Mouse (Mus musculus) right cerebral cortex, adult 2 months (tissue): ENCODE results near the gene Cd24a.

Source experiments
- DNase-seq, 2 experiments: peaks; one replicate each; pipeline ENCODE4 v3.0.0; 2021 to 2022; ENCODE audit warnings: low spot score in 2 of 2

Cd24a gene

DNA sequence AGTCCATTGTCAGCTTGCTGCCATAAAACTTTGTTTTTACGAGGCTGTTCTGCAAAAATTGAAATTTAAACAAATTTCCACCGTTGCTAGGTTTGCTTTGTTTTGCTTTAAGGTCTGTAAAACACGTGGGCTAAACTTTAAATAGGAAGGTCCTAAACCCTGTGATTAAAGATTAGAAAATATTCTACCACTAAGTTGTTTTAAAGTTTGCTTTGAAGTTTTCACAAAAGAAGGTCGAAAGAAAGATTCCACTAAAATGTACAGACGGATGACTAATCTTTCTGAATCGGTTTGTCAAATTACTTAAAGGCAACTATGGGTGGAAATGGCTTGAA, at the start of gene Cd24a:
Gene Cd24a, plus strand, starts transcription at position 288 of the 335 bp plus-strand sequence.
- no peak for DNase-seq

DNA sequence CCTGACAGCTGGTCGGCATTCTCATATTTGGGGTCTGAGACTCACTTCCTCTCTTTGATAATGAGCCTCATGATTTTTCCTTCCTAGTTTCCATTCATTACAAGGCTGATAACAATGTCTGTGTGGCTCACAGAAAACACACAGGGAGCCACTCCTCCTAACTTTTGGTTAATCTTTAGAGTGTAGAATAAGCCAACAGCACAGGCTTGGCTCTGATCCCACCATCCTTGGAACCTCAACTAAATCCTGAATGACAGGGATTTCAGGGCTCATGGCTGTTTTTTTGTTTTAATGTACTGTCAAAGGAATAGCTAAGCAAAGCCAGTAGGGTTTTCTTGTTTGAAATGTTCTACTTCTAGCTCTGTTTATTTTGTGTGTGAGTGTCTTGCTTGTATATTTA, 43.7 kb upstream of the Cd24a start:
- DNase-seq, result no peak

DNA sequence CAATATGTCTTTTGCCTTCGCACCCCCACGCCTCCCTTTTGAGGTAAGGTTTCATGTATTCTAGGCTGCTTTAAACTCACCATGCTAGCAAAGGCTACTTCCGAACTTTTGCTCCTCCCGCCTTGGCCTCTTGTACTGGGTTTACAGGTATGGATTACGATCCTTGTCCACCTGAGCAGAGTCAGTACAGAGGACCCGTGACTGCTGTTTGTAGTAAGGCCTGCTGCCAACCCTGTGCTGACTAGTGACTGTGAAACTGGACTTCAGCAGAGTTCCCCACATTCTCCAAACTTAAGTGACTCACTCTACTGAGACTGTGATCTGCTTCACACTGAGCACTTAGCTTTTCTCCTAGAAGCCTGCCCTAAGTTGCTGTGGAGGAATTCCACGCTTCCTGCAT, 40.4 kb upstream of the Cd24a start:
- DNase-seq, result no peak

DNA sequence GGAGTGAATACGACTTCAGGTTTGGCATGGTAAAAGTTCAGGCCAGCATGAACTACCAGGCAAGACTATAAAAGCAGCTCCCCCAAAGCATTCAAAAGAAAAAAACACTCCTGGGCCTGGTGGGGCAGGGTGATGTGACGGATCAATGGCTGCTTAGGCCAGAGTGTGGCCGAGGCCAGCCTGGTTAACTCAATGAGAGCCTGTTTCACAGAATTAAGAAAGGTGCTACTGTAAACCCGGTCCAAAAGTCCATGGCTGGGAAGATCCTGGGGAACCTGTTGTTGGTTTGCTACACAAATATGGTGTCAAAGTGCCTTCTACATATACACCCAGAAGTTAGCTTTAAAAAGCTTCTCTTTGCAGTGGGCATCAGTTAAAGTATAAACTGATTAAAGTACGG, 39.3 kb upstream of the Cd24a start:
- no peak for DNase-seq

DNA sequence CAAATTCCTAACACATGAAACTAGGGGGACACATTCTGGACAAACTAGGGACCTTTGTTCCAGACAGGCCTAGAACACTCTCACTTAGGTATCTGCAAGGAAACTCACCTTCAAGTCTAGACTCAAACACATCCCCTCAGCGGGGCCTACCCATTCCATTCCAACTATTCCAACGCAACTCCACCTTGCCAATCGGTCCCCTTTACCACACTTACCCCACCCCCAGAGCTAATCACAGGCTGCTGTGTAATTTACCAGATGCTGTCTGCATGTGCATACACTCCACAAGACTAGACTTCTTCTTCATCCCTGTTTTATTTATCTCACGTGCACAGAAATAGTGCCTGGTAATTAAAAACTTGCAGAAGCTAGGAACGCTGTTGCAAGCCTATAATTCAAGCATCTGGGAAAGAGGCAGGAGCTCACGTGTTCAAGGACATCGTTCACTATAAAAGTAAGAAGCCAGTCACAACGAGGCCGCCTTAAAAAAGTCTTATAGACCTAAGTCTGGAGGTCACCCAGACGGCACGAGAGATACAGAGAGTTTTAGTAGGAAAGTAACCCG, 38.3 kb upstream of the Cd24a start:
- DNase-seq, result no peak

DNA sequence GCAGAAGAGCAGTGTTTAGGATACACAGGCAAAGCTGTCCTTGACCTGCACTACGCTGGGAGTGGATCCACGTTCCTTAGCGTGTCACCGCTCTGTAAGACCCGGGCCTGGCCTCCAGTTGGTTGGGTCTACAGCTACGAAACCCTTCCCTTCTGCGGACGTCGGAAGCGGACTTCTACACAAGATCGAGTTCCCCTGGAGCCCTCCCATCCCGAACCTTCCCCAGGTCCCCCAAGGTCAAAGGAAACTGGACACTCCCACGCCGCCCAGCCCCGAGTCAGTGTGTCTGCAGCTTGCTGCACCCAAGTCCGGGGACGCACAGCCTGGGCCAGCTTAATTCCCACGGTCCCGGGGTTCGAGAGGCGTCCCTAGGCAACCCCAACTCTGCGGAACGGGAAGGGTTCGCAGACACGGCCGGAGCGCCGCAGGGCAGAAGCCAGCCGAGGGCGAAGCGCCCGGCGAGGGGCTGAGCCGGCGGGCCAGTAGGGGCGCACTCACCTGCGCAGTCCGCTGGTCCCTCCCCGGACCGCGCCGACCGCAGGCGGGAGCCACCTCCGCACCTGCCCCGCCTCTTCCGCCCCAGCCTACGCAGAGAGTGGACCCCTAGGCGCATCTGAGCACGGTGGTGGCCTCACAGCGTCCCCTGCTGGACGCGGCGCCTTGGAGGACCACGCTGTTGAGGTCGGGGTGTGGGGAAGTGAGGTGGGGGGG, 37.5 kb upstream of the Cd24a start, which contains the start of gene 1700021F05Rik:
Gene 1700021F05Rik, minus strand, starts transcription at position 553 of the 711 bp plus-strand sequence.
- DNase-seq, result peak; percentile 93 to 95

DNA sequence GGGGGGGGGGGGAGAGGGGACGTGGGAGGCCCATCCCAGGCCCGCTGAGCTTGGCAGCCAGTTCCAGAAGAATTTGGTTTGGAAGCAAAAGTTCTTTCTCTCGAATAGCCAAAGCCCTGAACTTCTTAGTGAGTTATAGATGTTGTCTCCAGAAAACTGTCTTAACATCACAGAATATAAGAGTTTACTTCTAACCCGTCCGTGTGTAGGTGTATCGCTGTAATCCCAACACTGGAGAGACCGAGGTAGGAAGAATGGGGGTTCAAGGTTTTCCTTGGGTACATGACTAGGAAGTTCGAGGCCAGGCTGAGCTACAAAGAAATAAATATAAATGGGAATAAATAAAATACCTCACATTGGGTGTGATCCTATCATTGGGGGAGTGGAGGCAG, 36.9 kb upstream of the Cd24a start:
- no peak for DNase-seq

DNA sequence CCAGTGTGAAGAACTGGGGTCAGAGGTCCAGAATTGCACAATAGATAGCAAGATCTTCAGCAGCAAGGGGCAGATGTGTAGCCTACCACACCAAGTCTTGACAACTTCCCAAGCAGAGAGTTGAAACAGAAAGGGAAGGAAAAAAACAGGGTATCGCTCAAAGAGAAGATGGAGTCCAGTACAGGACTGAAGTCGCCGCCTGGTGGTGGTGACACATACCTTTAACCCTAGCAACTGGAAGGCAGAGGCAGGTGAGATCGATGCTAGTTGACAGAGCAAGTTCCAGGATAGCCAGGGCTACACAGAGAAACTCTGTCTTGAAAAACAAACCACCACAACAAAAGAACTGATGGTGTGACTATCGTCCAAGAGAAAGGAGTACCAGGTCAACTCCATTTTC, 28.7 kb upstream of the Cd24a start:
- no peak for DNase-seq

DNA sequence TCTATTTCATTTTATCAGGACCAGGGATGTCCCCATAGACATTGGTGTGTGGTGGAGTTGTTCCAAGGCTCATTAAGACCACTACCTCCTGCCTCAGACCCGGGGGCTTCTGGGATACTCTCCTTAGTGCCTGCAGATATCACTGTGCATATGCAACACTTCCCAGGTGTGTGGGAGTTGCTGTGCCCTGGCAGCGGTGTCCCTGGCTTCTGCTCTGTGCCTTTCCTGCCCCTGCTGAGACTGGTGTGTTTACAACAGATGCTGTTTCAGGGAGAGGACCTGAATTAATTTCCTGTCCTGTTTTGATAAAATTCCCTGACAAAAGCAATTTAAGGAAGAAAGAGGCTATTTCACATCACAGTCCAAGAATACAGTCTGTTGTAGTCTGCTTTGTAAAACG, 27.2 kb upstream of the Cd24a start:
- no peak for DNase-seq

DNA sequence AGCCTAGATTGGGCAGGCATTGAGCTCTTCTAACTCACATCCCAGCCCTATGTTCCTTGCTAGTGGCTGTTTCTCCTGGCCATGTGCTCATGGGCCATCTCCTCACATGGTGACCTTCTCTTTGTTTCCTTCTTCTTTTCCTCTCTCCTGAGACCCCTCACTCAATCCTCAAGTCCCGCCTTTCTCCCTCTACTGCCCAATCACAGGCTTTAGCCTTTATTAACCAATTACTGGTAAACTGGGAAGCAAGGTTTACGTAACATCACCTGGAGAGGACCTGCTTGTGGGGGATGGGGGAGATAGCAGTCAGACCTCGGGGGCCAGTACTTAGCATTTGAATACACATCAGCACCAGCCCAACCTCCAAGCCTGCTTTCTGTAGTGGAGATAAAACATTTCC, 26.7 kb upstream of the Cd24a start:
- DNase-seq, result no peak

DNA sequence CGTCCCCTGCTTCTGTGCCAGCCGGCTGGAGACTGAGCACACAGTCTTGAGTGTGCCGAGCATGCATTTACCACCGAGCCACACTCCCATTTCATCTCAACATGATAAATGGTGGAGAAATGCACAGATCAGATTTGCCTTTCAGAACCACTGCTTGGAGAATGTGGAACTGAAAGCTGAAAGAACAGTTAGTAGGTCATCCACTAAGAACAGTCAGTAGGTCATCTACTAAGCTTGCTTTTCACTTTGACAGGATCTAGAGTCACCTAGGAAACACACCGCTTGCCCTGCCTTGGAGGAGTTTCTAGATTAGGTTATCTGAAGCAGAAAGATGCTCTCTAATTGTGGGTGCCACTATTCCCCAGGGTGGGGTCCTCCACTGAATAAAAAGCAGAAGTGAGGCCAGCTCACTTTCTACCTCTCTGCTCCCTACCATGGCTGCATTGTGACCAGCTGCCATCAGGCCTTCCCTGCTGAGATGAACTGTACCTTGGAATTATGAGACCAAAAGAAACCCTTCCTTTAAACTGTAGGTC, 20.4 kb upstream of the Cd24a start:
- DNase-seq, result no peak

DNA sequence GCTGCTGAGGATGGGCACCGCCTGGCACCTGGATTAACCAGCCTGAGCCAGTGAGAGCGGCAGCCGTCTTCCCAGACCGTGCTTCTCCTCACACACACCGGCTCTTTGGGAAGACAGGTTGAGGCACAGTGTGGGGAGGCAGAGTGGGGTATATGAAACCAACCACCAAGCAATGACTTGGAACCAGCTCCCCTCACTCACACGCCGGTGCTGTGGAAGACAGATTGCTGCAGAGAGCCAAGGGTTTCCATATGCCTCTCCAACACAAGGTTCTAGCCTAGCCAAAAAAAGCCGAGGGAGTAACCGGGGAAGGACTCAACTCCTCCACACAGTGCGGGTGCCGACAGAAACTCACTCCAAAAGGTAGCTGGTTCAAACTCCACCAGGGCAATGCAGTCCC, 18.8 kb upstream of the Cd24a start:
- no peak for DNase-seq

DNA sequence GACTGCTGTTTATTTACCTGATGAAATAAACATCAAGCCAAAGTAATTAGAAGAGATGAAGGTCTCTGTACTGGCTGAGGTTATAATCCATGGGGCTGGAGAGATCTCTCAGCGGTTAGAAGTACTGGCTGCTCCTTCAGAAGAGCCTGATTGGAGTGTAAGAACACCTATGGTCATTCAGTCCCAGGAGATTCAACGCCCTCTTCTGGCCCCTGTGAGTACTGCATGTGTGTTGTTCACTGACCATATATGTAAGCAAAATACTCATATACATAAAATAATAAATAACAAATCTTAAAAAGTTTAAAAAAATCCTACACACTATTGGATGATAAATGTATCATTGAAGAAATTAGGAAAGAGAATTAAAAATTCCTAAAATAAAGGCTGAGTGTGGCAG, 17.3 kb upstream of the Cd24a start:
- DNase-seq, result no peak

DNA sequence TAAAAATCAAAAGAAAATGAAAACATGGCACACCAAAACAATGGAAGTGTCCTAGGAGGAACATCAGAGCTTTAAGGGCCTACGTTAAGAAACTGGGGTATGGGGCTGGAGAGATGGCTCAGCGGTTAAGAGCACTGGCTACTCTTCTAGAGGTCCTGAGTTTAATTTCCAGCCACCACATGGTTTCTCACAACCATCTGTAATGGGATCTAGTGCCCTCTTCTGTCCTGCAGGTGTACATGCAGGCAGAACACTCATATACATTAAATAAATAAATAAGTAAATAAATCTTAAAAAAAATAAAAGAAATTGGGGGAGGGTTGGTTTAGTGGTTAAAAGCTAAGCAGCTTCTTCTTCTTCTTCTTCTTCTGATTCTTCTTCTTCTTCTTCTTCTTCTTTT, 16.8 kb upstream of the Cd24a start:
- DNase-seq, result no peak

DNA sequence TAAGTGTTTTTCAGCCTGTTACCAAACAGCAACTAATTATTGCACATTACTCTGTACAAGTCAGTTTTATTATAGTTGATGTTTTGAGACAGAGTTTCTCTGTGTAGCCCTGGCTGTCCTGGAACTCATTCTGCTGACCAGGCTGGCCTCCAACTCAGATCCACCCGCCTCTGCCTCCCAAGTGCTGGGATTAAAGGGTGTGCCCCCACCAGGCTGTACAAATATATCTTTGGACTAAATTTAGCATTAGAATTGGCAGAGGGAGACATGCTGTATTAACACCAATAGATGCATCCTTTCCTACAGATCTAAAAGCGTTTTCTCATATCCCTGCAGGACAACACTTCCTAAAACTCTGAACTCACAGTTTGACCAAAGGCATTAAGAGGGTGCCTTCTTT, 3.7 kb upstream of the Cd24a start:
- DNase-seq, result no peak

DNA sequence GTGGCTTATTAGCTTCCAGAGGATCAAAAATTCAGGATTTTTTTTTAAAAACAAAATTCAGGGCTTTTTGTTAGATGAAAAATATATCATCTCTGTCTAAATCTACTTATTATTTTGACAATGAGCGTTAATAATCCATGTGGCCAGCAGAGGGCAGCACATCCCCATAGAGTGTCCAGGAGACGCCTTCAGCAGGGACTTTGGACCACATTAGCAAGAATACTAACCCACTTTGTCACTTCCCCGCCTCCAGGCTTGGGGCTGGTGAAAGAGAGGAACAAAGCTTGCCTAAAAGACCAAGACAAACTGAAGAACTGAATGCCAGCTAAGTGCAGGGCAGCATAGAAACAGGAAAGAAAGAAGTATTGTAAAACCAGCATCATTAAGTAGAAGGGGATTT, 3.1 kb upstream of the Cd24a start:
- peak; percentile 90 to 91 for DNase-seq

DNA sequence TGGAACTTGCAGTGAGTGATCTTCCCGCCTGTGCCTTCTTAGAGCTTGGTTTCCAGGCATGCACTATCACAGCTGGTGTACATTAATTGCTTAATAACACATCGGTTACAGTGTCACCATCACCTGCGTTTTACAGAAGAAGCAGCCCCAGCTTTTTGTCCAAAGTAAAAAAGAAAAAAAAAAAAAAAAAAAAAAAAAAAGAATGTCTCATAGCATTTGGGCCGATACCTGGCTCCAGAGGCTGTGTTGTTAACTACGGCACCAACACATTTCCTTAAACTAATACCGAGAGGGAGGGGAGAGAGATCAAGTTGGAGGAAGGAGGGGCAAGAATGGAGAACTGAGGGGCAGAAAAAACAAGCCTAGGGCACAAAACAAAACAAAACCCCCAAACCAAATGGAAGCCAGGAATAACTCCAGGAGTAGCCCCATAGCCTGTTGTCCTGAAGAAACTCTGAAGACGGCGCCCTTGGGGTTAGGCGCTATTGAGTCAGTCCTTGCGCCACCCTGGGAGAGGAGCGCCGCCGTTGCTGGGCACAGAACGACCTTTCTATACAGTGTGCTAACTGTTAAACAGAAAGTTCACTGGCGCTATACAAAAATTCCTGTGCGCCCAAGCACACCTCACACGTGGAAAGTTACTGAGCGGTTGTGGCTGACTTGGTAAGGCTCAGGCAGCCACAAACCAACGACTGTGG, 636 bp upstream of the Cd24a start:
- DNase-seq, result no peak

DNA sequence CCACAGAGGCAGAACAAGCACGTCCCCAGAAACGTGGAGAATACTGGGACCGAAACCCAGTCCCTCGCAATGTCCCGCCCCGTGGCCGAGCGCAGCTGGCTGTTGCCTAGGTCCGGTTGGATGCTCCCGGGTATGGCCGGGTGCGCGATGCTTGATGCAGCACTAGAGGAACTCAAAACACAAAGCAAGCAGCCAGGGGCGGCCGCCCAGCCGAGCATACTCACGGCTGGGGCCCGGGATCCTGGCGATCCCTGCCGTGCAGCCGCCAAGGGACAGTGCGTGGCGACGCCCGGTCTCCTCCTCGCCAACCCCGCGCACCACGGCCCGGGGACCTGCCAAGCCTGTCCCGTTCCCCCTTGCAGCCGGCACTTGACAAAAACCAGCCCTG, 276 bp downstream of the Cd24a start:
- DNase-seq, result peak in 1 of 2 experiments; percentile 33

DNA sequence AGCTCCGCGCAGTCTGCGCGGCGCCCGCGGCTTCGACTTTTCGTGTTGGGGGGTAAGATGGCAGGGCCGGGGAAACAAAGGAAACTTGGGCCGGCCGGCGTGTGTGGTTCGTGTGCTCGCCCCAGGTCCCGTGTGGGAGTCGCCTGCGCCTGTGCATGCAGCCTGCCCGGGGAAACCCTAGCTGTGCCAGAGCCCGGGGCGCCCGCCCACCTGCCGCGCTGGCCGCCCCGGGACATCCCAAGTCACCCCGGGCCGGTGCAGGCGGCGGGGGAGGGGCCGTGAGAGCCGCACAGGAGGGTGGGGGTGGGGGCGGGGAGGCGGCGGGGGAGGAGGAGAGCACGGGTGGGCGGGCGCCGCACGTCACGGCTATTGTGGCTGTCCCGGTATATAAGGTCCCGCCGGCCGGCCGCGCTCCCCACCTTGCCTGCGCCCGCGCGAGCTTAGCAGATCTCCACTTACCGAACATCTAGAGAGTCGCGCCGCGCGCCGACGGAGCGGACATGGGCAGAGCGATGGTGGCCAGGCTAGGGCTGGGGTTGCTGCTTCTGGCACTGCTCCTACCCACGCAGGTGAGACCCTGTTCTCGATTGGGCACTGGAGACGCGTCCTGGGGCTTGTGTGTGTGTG, 783 bp downstream of the Cd24a start:
- DNase-seq, result no peak

DNA sequence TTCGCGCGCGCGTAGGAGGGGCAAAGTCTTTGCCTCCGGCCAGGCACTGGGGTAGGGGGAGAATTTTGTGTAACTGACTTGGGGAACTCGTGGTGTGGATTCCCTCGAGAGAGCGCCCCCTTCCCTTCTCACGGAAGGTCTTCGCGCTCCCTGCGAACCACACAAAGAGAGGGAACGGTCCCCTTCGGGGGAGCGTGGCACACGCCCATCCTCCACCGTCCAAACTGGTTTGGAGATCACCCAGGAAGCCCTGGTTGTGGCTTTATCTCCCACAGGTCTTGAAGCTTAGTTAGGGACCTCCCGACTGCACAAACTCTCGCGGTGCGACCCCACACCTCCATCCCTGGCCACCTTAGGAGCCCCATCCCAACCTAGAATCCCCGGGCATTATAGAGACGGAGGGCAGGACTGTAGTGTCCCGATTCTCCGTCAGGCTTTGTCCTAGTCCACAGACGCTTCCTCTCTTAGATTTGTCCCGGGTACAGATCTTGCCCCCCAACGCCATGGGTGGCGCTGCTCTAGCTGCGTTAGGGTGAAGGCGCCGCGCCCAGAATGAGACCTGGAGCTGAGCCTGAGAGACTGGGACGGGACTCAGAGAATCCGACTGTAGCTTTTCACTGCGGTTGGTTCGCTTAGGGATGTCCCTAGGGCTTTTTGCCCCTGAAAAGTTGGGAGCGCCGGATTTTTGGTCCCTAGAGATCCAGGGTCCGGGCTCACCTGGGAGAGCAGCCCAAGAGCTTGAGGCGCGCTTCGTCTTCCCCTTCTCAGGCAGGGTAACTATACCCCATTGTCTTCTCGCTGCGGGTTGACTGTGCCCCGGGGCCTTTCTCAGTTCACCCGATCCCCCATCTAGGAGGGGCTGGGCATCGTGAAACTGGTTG, 1.5 kb downstream of the Cd24a start:
- DNase-seq, result no peak

DNA sequence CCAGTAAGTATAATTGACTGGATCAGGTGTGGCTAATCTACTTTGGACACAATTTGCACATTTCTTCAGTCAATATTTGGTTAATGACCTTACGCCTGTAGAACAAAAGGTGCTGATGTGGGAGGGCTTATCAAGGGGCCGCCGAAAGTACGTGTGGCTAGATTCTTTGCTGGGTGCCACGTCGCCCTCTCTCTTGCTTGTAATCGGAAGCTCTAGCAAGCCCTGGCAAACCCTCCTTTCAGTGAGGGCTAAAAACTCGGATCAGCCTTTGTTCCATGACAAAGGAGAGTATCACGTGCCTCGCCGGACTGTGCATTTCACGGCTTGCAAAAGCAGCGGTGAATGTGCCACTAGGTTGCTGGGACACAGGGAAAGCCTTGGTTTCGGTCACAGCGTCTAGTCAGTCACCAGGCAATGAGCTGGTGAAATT, 2.6 kb downstream of the Cd24a start:
- peak in 1 of 2 experiments; percentile 14 for DNase-seq

DNA sequence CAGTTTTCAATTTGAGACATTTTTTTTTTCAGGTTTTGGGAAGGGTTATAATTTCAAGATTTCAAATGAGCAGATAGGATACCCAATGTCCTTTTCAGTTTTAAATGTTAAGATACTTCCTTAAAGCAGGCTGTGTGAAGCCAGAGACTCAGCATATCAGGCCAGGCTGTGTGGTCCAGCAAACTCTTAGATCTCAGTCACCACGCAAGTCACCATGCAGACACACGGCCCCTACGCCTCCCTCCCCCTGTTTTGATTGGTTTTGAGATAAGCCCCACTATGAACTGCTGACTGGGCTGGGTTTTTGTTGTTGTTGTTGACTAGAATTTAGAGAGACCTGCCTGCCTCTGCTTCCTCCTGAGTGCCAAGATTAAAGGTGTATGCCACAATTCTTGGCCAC, 3.2 kb downstream of the Cd24a start:
- DNase-seq, result no peak
